Mouse (Mus musculus) ES-E14 (cell line): ENCODE measurements around the gene Mfsd4b3. TPM values are rescaled to one million over a fixed set of nuclear protein-coding genes. Genes with fewer than 3 reads are reported as not detected.

Experiments
- DNase-seq: peaks from one replicate; pipeline ENCODE4 v3.0.0-alpha.2; 2013; ENCODE audit warnings: low read depth, low spot score
- H3K27ac ChIP-seq: 2 replicates; pipeline ENCODE4 v1.5.1; 2012; ENCODE audit warnings: low read depth, mild to moderate bottlenecking, low read length, moderate library complexity, mixed read lengths; ENCODE audit not compliant: poor library complexity, insufficient read depth, severe bottlenecking
- H3K36me3 ChIP-seq: 2 replicates; pipeline ENCODE4 v1.6.1; 2012; ENCODE audit warnings: mild to moderate bottlenecking, low read length, moderate library complexity, mixed read lengths; ENCODE audit not compliant: control insufficient read depth, poor library complexity, insufficient read depth, severe bottlenecking
- H3K4me1 ChIP-seq, 2 experiments: fragments of 150-350 bp in 1 of 2; sonication (generic) in 1 of 2; 2 replicates each; pipeline ENCODE4 v1.6.1; 2012; ENCODE audit warnings: low read length in 2 of 2, mild to moderate bottlenecking in 1 of 2, mixed read lengths in 1 of 2; ENCODE audit not compliant: control insufficient read depth in 2 of 2, insufficient read depth in 2 of 2, poor library complexity in 1 of 2
- H3K4me3 ChIP-seq, 2 experiments: fragments of 150-350 bp in 1 of 2; sonication (generic) in 1 of 2; 2 replicates each; pipeline ENCODE4 v1.5.1; 2012; ENCODE audit warnings: low read length in 2 of 2, low read depth in 1 of 2, mild to moderate bottlenecking in 1 of 2, mixed read lengths in 1 of 2; ENCODE audit not compliant: insufficient read depth in 1 of 2, poor library complexity in 1 of 2, severe bottlenecking in 1 of 2
- H3K9ac ChIP-seq: 2 replicates; pipeline ENCODE4 v1.6.1; 2012; ENCODE audit warnings: low read depth, mild to moderate bottlenecking, low read length, mixed read lengths; ENCODE audit not compliant: poor library complexity, insufficient read depth, severe bottlenecking
- H3K9me3 ChIP-seq: fragments of 150-350 bp; sonication (generic); 2 replicates; pipeline ENCODE4 v1.6.1; 2012; ENCODE audit warnings: low read depth, mild to moderate bottlenecking, low read length; ENCODE audit not compliant: control insufficient read depth, insufficient read depth
- CHD2 ChIP-seq: IDR thresholded peaks from 2 replicates; pipeline ENCODE4 v1.6.1; 2014; ENCODE audit warnings: mild to moderate bottlenecking, low read depth, low read length, inconsistent platforms
- HCFC1 ChIP-seq: IDR thresholded peaks from 2 replicates; pipeline ENCODE4 v1.6.1; 2012; ENCODE audit warnings: low read length, inconsistent platforms, borderline replicate concordance; ENCODE audit not compliant: insufficient read depth
- MAFK ChIP-seq: IDR thresholded peaks from 2 replicates; pipeline ENCODE4 v1.6.1; 2014; ENCODE audit warnings: mild to moderate bottlenecking, low read depth, low read length, inconsistent platforms; ENCODE audit not compliant: insufficient read depth
- ZC3H11A ChIP-seq: IDR thresholded peaks from 2 replicates; pipeline ENCODE4 v1.6.1; 2012; ENCODE audit warnings: low read depth, mild to moderate bottlenecking, inconsistent platforms, low read length, borderline replicate concordance
- ZNF384 ChIP-seq: IDR thresholded peaks from 2 replicates; pipeline ENCODE4 v1.6.1; 2012; ENCODE audit warnings: low read depth, low read length, inconsistent platforms
- in situ Hi-C, 2 experiments: fragments of 600-800 bp; cut with MboI; formaldehyde crosslinking; loops; one replicate each; pipeline ENCODE4 v1.15.1; 2025; ENCODE audit warnings: low sequenced_read_pairs in 2 of 2, inconsistent platforms in 1 of 2; ENCODE audit not compliant: unreplicated experiment in 2 of 2
- total RNA-seq: library from RNA; depleted of rRNA; stranded (reverse); fragments of 300-350 nt; gene quantifications from 2 replicates; pipeline ENCODE4 v1.2.3, GENCODE M21; 2012

Mfsd4b3 gene
- total RNA-seq, 1 experiment, result 0.18 TPM

DNA sequence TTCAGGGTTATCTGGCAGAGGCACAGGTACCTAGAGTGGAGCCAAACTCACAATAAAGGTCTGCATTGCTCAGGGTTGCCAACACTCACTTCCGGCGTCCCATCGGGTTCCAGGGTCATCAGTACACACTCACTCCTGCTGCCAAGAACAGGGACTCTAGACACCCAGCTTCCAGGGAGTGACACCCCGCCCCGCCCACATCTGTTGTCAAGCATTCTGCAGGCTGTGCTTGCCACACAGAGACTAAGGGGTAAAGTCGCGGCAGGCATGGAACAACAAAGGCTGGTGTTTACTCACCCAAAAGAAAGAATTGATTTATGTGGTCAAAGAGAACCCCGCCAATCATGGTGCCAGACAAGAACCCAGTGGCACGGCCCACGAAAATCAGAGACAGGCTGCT lies 47.0 kb upstream of the Mfsd4b3 start:
- DNase-seq, result no peak
- in situ Hi-C loops, result no loop called here
- TF ChIP-seq ZC3H11A (no peak), ZNF384 (no peak)
- Histone ChIP-seq H3K4me1 (peaks cover 2 to 5% of the 10 kb centered on the region in 2 experiments; a peak in 2 of 4 replicates), H3K4me3 (peak overlapping the region; percentile 13 to 44; a peak in 1 of 4 replicates), H3K9ac (no peak overlapping the region), H3K9me3 (no peaks in the 10 kb centered on the region), H3K36me3 (no peaks in the 10 kb centered on the region), H3K27ac (no peak overlapping the region)

DNA sequence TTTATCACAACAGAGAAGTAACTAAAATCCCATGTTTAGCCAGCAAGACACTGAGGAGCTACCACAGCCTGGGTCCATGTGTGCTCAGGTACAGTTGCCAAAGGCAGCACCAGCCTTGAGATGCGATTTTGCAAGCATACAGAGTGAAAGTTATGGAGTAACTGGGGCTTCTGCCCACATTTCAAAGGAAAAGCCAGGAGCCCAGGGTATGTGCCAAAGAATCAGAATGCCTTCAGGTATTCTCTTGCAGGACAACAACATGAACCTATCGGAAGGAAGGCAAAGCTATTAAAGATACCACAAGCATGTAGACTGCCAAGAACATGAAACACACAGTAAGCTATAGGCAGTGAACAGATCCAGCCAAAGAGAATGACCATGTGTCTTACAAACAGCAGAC lies 40.8 kb upstream of the Mfsd4b3 start:
- Histone ChIP-seq H3K27ac (no peak overlapping the region), H3K4me1 (peaks cover 0 to 2% of the 10 kb centered on the region in 2 experiments; a peak in 2 of 4 replicates), H3K36me3 (no peaks in the 10 kb centered on the region), H3K4me3 (no peak overlapping the region), H3K9ac (no peak overlapping the region), H3K9me3 (no peaks in the 10 kb centered on the region)
- in situ Hi-C loops, result no loop called here
- no peak for DNase-seq
- TF ChIP-seq ZNF384 (no peak), CHD2 (no peak), HCFC1 (no peak), ZC3H11A (no peak), MAFK (no peak)

DNA sequence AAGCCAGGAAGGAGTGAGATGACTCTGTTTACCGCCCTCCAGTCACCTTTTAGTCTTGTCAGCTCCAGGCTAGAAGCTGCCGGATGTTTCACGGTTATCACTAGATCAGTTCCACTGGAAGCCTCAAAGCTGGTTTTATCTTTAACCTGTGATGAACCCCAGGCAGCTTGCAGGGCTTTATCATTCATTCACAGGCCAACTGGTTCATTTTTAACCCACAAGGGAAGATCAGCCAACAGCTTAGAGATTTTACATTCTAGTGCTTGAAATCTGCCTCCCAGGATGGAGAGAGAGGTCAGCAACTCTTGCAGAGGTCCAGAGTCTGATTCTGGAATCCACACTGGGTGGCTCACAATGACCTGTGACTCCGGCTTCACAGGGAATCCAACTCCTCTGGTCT lies 31.2 kb upstream of the Mfsd4b3 start:
- Histone ChIP-seq H3K4me3 (no peak overlapping the region), H3K9ac (no peak overlapping the region), H3K27ac (no peak overlapping the region), H3K4me1 (no peaks in the 10 kb centered on the region), H3K9me3 (no peaks in the 10 kb centered on the region), H3K36me3 (no peaks in the 10 kb centered on the region)
- in situ Hi-C loops, result no loop called here
- TF ChIP-seq CHD2 (no peak), HCFC1 (no peak)
- no peak for DNase-seq

DNA sequence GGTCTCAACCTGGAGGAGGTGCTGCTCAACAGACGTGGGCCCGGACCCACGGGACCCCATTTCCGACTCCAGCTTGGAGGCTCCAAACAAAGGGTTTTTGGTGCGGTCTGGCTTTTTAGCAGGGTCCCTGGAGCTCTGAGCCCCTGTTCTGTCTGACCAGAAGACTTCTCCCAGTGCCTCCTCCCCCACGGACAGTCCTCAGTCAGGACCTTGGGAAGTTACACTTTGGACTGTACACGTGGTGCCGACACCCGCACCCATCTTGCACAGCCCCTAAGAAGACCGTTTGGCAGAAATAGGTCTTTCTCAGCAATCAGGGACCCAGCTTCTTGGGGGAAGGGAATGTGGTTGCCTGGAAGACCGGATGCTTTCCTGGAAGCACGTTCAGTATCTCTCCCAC lies 26.5 kb upstream of the Mfsd4b3 start, which contains the start of gene Mfsd4b5:
Gene Mfsd4b5, minus strand, starts transcription at position 181 of the 400 bp plus-strand sequence.
- H3K4me1 ChIP-seq, result no peaks in the 10 kb centered on the region
- H3K4me3 ChIP-seq, result no peak within 1 kb of the TSS
- H3K36me3 ChIP-seq, result no peaks in the 10 kb centered on the region
- H3K9me3 ChIP-seq, result no peaks in the 10 kb centered on the region
- DNase-seq, result no peak
- no peak within 1 kb of the TSS for H3K27ac ChIP-seq
- H3K9ac ChIP-seq, result no peak within 1 kb of the TSS
- in situ Hi-C loops, result no loop called here
- TF ChIP-seq MAFK (no peak), ZNF384 (no peak), ZC3H11A (no peak), CHD2 (no peak), HCFC1 (no peak)

DNA sequence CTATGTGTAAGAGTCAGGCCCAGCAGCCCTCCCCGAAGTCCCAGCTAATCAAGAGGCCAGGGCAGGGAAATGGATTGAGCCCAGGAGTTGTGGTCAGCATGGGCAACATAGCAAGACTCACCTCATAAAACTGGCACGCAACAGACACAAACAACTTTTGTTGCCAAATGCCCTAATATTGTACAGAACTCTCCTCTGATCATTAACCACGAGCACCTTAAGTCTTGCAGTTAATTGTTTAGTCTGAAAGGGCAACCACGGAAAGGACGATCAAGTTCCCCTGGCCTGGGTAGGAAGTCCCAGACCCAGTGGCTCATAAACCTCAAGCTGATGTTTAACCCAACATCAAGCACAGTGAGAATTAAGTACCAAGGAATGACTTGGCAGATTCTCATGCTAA lies 22.7 kb upstream of the Mfsd4b3 start:
- Histone ChIP-seq H3K27ac (no peak overlapping the region), H3K9me3 (peaks cover 4% of the 10 kb centered on the region; the same call in 1 of the 2 replicates), H3K36me3 (no peaks in the 10 kb centered on the region), H3K9ac (no peak overlapping the region), H3K4me3 (no peak overlapping the region), H3K4me1 (no peaks in the 10 kb centered on the region)
- DNase-seq, result no peak
- in situ Hi-C loops, result no loop called here
- TF ChIP-seq HCFC1, result no peak
- no peak for TF ChIP-seq MAFK
- TF ChIP-seq ZC3H11A, result no peak
- no peak for TF ChIP-seq ZNF384
- TF ChIP-seq CHD2, result no peak
